Comparison of ENCODE assay signal across 8 mouse cellular contexts in the genomic region with DNA sequence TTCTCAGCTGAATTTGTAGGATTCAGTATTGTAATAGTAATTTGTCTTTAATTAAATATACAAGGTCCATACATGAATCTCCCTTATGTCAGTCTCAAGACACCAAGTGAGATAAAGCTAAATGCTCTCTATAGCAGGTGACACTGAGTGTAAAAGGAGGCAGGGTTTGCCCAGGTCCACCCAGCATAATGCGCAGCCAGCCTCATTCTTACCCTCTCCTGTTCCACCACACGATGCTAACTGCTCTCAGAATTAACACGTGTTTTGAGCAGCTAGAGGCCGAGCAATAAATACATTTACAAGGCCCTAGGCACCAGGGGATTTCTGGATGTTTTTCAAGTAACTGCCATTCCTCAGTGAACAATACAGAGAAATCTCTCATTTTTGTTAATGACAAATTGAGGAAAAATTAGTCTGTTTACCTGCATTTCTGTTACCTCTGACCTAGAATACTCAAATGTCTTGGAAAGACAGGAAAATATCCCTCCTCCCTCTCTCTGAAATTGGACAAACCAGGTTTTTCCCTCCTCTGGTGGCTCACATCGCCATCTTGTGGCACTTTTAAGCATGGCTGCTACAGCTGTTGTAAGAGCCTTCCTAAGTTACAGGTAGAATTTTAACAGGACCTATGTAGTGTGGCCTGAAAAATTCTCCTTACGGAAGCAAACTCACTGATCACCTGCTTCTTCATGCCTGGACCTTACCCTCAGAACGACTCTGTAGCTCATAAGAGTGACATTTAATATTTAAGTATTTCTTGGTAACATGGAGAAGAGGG. TPM values are rescaled to one million over a fixed set of nuclear protein-coding genes. Genes with fewer than 3 reads are reported as not detected.
DNase-seq lines count a peak whose midpoint lies in the region; ATAC-seq and TF ChIP-seq lines count a peak whose summit lies in the region.

No protein-coding gene starts in this region.

- peak; percentile 27 to 54 for DNase-seq in heart, adult 2 months
- no peak for DNase-seq in heart, embryonic 10.5 days (ENCODE audit: low spot score)
- peak; percentile 48 for DNase-seq in adrenal gland, adult 2 months
- DNase-seq in embryo, embryonic 11.5 days (ENCODE audit: low read depth, low spot score): peak; percentile 42
- peak; percentile 73 for DNase-seq in heart, postnatal 4 days
- peak; percentile 33 to 80 for DNase-seq in layer of hippocampus, postnatal 25 days (ENCODE audit: extremely low spot score in 1 of 2, low spot score in 1 of 2)
- peak; percentile 93 for DNase-seq in midbrain, embryonic 11.5 days (ENCODE audit: low spot score, missing footprints)
- DNase-seq in urinary bladder, postnatal 25 days (ENCODE audit: low spot score): peak; percentile 37

- no peak overlapping the region for H3K27ac ChIP-seq in heart, adult 2 months
- H3K27ac ChIP-seq in heart, embryonic 10.5 days: no peak overlapping the region
- no peak overlapping the region for H3K27ac ChIP-seq in midbrain, embryonic 11.5 days (ENCODE audit: low read depth, low read length)

- peak; percentile 87 for TF ChIP-seq CTCF in heart, adult 2 months (IDR thresholded peaks at IDR 0.05)

- intact Hi-C loops in heart, adult 2 months (cut with DNase I): loop anchor here (1.0 kb wide), 1 partner anchor 72 kb away; no protein-coding TSS in a partner anchor

- no peak for TF ChIP-seq POLR2A in heart, adult 2 months (IDR thresholded peaks at IDR 0.05; ENCODE audit: insufficient read depth, low read depth, low read length)

- H3K4me1 ChIP-seq in heart, adult 2 months (ENCODE audit: control insufficient read depth, insufficient read depth, low read length): no peaks in the 10 kb centered on the region
- 0 out of 2 replicates have a peak, but pooled peaks cover 5% of the 10 kb centered on the region for H3K4me1 ChIP-seq in heart, embryonic 10.5 days
- H3K4me1 ChIP-seq in midbrain, embryonic 11.5 days (ENCODE audit: control insufficient read depth, insufficient read depth, low read length): no peaks in the 10 kb centered on the region; the same call in 1 of the 2 replicates

- 47% methylated on average over 7 of the region's 7 CpGs for WGBS in heart, adult 2 months
- WGBS in heart, embryonic 10.5 days: 42% methylated on average over 7 of the region's 7 CpGs
- WGBS in midbrain, embryonic 11.5 days: 49% methylated on average over 7 of the region's 7 CpGs

- TF ChIP-seq EP300 in heart, adult 2 months (IDR thresholded peaks at IDR 0.05; ENCODE audit: insufficient read depth, low read depth, low read length): no peak

- H3K4me3 ChIP-seq in heart, adult 2 months: no peak overlapping the region
- no peak overlapping the region for H3K4me3 ChIP-seq in heart, embryonic 10.5 days
- H3K4me3 ChIP-seq in midbrain, embryonic 11.5 days (ENCODE audit: low read depth, low read length): no peak overlapping the region

- no peak for ATAC-seq in midbrain, embryonic 11.5 days (ENCODE audit: low FRiP score)

- no peak overlapping the region for H3K9ac ChIP-seq in heart, adult 2 months (ENCODE audit: low read depth, low read length)
- H3K9ac ChIP-seq in midbrain, embryonic 11.5 days (ENCODE audit: low read length): no peak overlapping the region

- H3K79me2 ChIP-seq in heart, adult 2 months (replicated peaks; ENCODE audit: control insufficient read depth, insufficient read depth, low read length): no peaks in the 10 kb centered on the region

- H3K36me3 ChIP-seq in heart, adult 2 months (ENCODE audit: control insufficient read depth, insufficient read depth, low read length): no peaks in the 10 kb centered on the region
- no peaks in the 10 kb centered on the region for H3K36me3 ChIP-seq in heart, embryonic 10.5 days
- H3K36me3 ChIP-seq in midbrain, embryonic 11.5 days (ENCODE audit: control insufficient read depth, insufficient read depth, low read length): no peaks in the 10 kb centered on the region

- no peaks in the 10 kb centered on the region for H3K9me3 ChIP-seq in heart, embryonic 10.5 days
- H3K9me3 ChIP-seq in midbrain, embryonic 11.5 days (ENCODE audit: control insufficient read depth, low read length): no peaks in the 10 kb centered on the region

- H3K4me2 ChIP-seq in midbrain, embryonic 11.5 days: no peak overlapping the region

- no peaks in the 10 kb centered on the region for H3K27me3 ChIP-seq in heart, adult 2 months (ENCODE audit: control insufficient read depth, insufficient read depth, low read length)
- no peaks in the 10 kb centered on the region for H3K27me3 ChIP-seq in heart, embryonic 10.5 days (ENCODE audit: insufficient read depth, poor library complexity, severe bottlenecking)
- no peaks in the 10 kb centered on the region for H3K27me3 ChIP-seq in midbrain, embryonic 11.5 days (ENCODE audit: control insufficient read depth, insufficient read depth, low read length)

RNA-seq across cellular contexts. Expression of a gene that starts 14.7 kb away (rescaled TPM):
- total RNA-seq in heart, adult 2 months (2021): not detected
- 0.09 TPM in 1 of 2 replicates, not detected in the other for polyA plus RNA-seq in heart, adult 2 months (2012; rRNA removed)
- 0.14 TPM in 1 of 2 replicates, not detected in the other for polyA plus RNA-seq in heart, embryonic 10.5 days (2016; fragmentation: Nextera tagmentation; extraction: Ambion mirVana)
- under 1 TPM in 1 of 2 experiments, not detected in 1; 0.26 TPM for total RNA-seq in adrenal gland, adult 2 months (2021)
- not detected in 2 replicates for polyA plus RNA-seq in adrenal gland, adult 2 months (2012; rRNA removed)
- under 1 TPM in 1 of 2 experiments, not detected in 1; 0.18 TPM for total RNA-seq in heart, postnatal 4 days (2021)
- total RNA-seq in layer of hippocampus, postnatal 25 days (2021): under 1 TPM; 0.17 to 0.28 TPM
- polyA plus RNA-seq in midbrain, embryonic 11.5 days (2014; fragmentation: Nextera tagmentation; extraction: Ambion mirVana): 0.15 TPM in 1 of 2 replicates, not detected in the other

RNA-seq across cellular contexts. Expression of a gene that starts 30.0 kb away (rescaled TPM):
- total RNA-seq in heart, adult 2 months (2021): not detected
- polyA plus RNA-seq in heart, adult 2 months (2012; rRNA removed): not detected in 2 replicates
- 0.18 TPM in 1 of 2 replicates, not detected in the other for polyA plus RNA-seq in heart, embryonic 10.5 days (2016; fragmentation: Nextera tagmentation; extraction: Ambion mirVana)
- total RNA-seq in adrenal gland, adult 2 months (2021): not detected
- polyA plus RNA-seq in adrenal gland, adult 2 months (2012; rRNA removed): not detected in 2 replicates
- total RNA-seq in heart, postnatal 4 days (2021): under 1 TPM in 1 of 2 experiments, not detected in 1; 0.19 TPM
- not detected for total RNA-seq in layer of hippocampus, postnatal 25 days (2021)
- polyA plus RNA-seq in midbrain, embryonic 11.5 days (2014; fragmentation: Nextera tagmentation; extraction: Ambion mirVana): not detected in 2 replicates

RNA-seq across cellular contexts. Expression of a gene that starts 39.9 kb away (rescaled TPM):
- 10 to 100 TPM; 45.1 to 45.7 TPM for total RNA-seq in heart, adult 2 months (2021)
- 11.9 and 19.2 TPM in 2 replicates for polyA plus RNA-seq in heart, adult 2 months (2012; rRNA removed)
- 54.8 and 54.9 TPM in 2 replicates for polyA plus RNA-seq in heart, embryonic 10.5 days (2016; fragmentation: Nextera tagmentation; extraction: Ambion mirVana)
- total RNA-seq in adrenal gland, adult 2 months (2021): 10 to 100 TPM; 52.2 to 60.9 TPM
- 13.2 and 15.2 TPM in 2 replicates for polyA plus RNA-seq in adrenal gland, adult 2 months (2012; rRNA removed)
- total RNA-seq in heart, postnatal 4 days (2021): 10 to 100 TPM; 43.4 to 48.1 TPM
- total RNA-seq in layer of hippocampus, postnatal 25 days (2021): 10 to 100 TPM; 31.9 to 33.1 TPM
- 41.1 and 46.3 TPM in 2 replicates for polyA plus RNA-seq in midbrain, embryonic 11.5 days (2014; fragmentation: Nextera tagmentation; extraction: Ambion mirVana)
